ENCODE assay signal across 8 mouse cellular contexts in the genomic region with DNA sequence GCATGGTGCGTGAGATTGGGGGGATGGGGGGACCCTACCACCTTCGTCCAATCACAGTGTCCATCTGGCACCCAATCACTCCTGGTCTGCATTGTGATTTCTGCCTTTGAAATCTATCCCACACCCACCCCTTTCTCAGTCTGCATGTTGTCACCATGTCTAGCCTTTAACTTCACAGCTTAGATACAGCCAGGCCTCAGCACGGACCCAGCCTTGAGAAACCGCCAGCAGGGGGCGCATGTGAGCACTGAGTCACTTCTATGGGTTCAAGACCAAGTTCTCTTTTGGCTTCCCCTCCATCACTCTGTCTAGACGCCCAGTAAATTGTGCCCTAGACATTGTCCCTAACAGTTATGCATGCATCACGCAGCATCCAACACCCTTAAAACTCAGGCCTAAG. TPM values are rescaled to one million over a fixed set of nuclear protein-coding genes. Genes with fewer than 3 reads are reported as not detected.
DNase-seq lines count a peak whose midpoint lies in the region; ATAC-seq and TF ChIP-seq lines count a peak whose summit lies in the region.

No protein-coding gene starts in this region.

- H3K4me2 ChIP-seq in forebrain, embryonic 11.5 days (ENCODE audit: low read depth, low read length, severe bottlenecking) = no peak overlapping the region

- no peak overlapping the region for H3K4me3 ChIP-seq in ES-Bruce4 (ENCODE audit: low read depth, low read length)
- no peak overlapping the region for H3K4me3 ChIP-seq in bone marrow, adult 2 months (replicated peaks; ENCODE audit: control insufficient read depth, low read depth, low read length)
- no peak overlapping the region for H3K4me3 ChIP-seq in forebrain, embryonic 11.5 days (ENCODE audit: low read depth, low read length)
- no peak overlapping the region for H3K4me3 ChIP-seq in olfactory bulb, adult 2 months (ENCODE audit: insufficient read depth, low read depth, low read length)

- TF ChIP-seq POLR2A in ES-Bruce4 (IDR thresholded peaks at IDR 0.05; ENCODE audit: insufficient read depth, low read length) = no peak
- no peak for TF ChIP-seq POLR2A in bone marrow, adult 2 months (IDR thresholded peaks at IDR 0.05; ENCODE audit: borderline replicate concordance, control insufficient read depth, low read depth, low read length)
- no peak for TF ChIP-seq POLR2A in olfactory bulb, adult 2 months (IDR thresholded peaks at IDR 0.05; ENCODE audit: insufficient read depth, low read depth, low read length)

- H3K4me1 ChIP-seq in ES-Bruce4 (ENCODE audit: control insufficient read depth, insufficient read depth, low read length) = no peaks in the 10 kb centered on the region
- peaks cover 2% of the 10 kb centered on the region for H3K4me1 ChIP-seq in bone marrow, adult 2 months (ENCODE audit: control insufficient read depth, insufficient read depth, low read length)
- peaks cover 2% of the 10 kb centered on the region; the same call in 1 of the 2 replicates for H3K4me1 ChIP-seq in forebrain, embryonic 11.5 days (replicated peaks; ENCODE audit: control insufficient read depth, insufficient read depth, low read length)
- peaks cover 25% of the 10 kb centered on the region for H3K4me1 ChIP-seq in olfactory bulb, adult 2 months (ENCODE audit: control insufficient read depth, insufficient read depth, low read length)

- no peak for TF ChIP-seq EP300 in ES-Bruce4 (IDR thresholded peaks at IDR 0.05; ENCODE audit: insufficient read depth, low read depth, low read length)

- 32% methylated on average over 7 of the region's 7 CpGs for WGBS in bone marrow, adult 2 months
- WGBS in forebrain, embryonic 11.5 days = 40% methylated on average over 7 of the region's 7 CpGs
- 41% methylated on average over 7 of the region's 7 CpGs for WGBS in olfactory bulb, adult 2 months

- no peaks in the 10 kb centered on the region for H3K27me3 ChIP-seq in ES-Bruce4 (ENCODE audit: control insufficient read depth, insufficient read depth, low read length, poor library complexity, severe bottlenecking)
- H3K27me3 ChIP-seq in forebrain, embryonic 11.5 days (ENCODE audit: control insufficient read depth, insufficient read depth, low read length) = no peaks in the 10 kb centered on the region; the same call in 1 of the 2 replicates

- H3K27ac ChIP-seq in ES-Bruce4 (ENCODE audit: insufficient read depth, low read length) = no peak overlapping the region
- no peak overlapping the region for H3K27ac ChIP-seq in bone marrow, adult 2 months (ENCODE audit: control insufficient read depth, insufficient read depth, low read depth, low read length, poor library complexity)
- H3K27ac ChIP-seq in forebrain, embryonic 11.5 days (ENCODE audit: low read depth, low read length) = no peak overlapping the region
- H3K27ac ChIP-seq in olfactory bulb, adult 2 months (ENCODE audit: insufficient read depth, low read depth, low read length) = no peak overlapping the region

- TF ChIP-seq CTCF in ES-Bruce4 (IDR thresholded peaks at IDR 0.05; ENCODE audit: low read depth, low read length) = peak; percentile 83
- TF ChIP-seq CTCF in bone marrow, adult 2 months (IDR thresholded peaks at IDR 0.05; ENCODE audit: control insufficient read depth, insufficient read depth, low read length) = peak; percentile 83
- TF ChIP-seq CTCF in olfactory bulb, adult 2 months (IDR thresholded peaks at IDR 0.05; ENCODE audit: insufficient read depth, low read depth, low read length) = peak; percentile 80; the same call in 1 of the 2 replicates

- H3K9me3 ChIP-seq in ES-Bruce4 (replicated peaks; ENCODE audit: control insufficient read depth, insufficient read depth, low read length, poor library complexity, severe bottlenecking) = no peaks in the 10 kb centered on the region
- H3K9me3 ChIP-seq in forebrain, embryonic 11.5 days (ENCODE audit: control insufficient read depth, low read length) = no peaks in the 10 kb centered on the region

- peak; percentile 58 to 77 for DNase-seq in layer of hippocampus, postnatal 25 days (ENCODE audit: extremely low spot score in 1 of 2, low spot score in 1 of 2)
- no peak for DNase-seq in layer of hippocampus, adult 9-10 months (ENCODE audit: low spot score)
- peak; percentile 86 for DNase-seq in forebrain, embryonic 11.5 days (ENCODE audit: low spot score)
- DNase-seq in kidney, postnatal 4 days = peak; percentile 85 to 86
- DNase-seq in Muller cell, postnatal 12 days (ENCODE audit: inconsistent ontology term) = no peak

- H3K9ac ChIP-seq in ES-Bruce4 (ENCODE audit: low read depth, poor library complexity, severe bottlenecking) = no peak overlapping the region
- no peak overlapping the region for H3K9ac ChIP-seq in forebrain, embryonic 11.5 days (ENCODE audit: low read length)

- H3K36me3 ChIP-seq in ES-Bruce4 (ENCODE audit: control insufficient read depth, insufficient read depth, low read length, poor library complexity, severe bottlenecking) = no peaks in the 10 kb centered on the region
- no peaks in the 10 kb centered on the region; the same call in 1 of the 2 replicates for H3K36me3 ChIP-seq in forebrain, embryonic 11.5 days (ENCODE audit: control insufficient read depth, insufficient read depth, low read length)

- no peak for ATAC-seq in forebrain, embryonic 11.5 days (replicated peaks; ENCODE audit: low FRiP score)

RNA-seq across cellular contexts. Expression of gene Sema6b, which starts 8.3 kb away (rescaled TPM):
- 100 to 1,000 TPM; 141 to 143 TPM for total RNA-seq in layer of hippocampus, postnatal 25 days (2021)
- polyA plus RNA-seq in ES-Bruce4 (2011; ENCODE audit: insufficient read depth, insufficient read length, low read depth, missing spikeins) = 2.1 and 2.5 TPM in 2 replicates
- 3.2 and 3.9 TPM in 2 replicates for polyA plus RNA-seq in bone marrow, adult 2 months (2011; ENCODE audit: insufficient read depth, insufficient read length, low replicate concordance, missing spikeins)
- 1.4 and 2.5 TPM in 2 replicates for polyA plus RNA-seq in forebrain, embryonic 11.5 days (2014; fragmentation: Nextera tagmentation; extraction: Ambion mirVana)
- polyA plus RNA-seq in olfactory bulb, adult 2 months (2012; ENCODE audit: insufficient read depth, insufficient read length, low replicate concordance, missing spikeins) = not detected in 2 replicates

RNA-seq across cellular contexts. Expression of gene Lrg1, which starts 10.0 kb away (rescaled TPM):
- total RNA-seq in layer of hippocampus, postnatal 25 days (2021) = 1 to 10 TPM; 1.1 to 1.4 TPM
- polyA plus RNA-seq in ES-Bruce4 (2011; ENCODE audit: insufficient read depth, insufficient read length, low read depth, missing spikeins) = not detected in 2 replicates
- polyA plus RNA-seq in bone marrow, adult 2 months (2011; ENCODE audit: insufficient read depth, insufficient read length, low replicate concordance, missing spikeins) = 22.7 and 50.0 TPM in 2 replicates
- 0.17 and 0.51 TPM in 2 replicates for polyA plus RNA-seq in forebrain, embryonic 11.5 days (2014; fragmentation: Nextera tagmentation; extraction: Ambion mirVana)
- not detected in 2 replicates for polyA plus RNA-seq in olfactory bulb, adult 2 months (2012; ENCODE audit: insufficient read depth, insufficient read length, low replicate concordance, missing spikeins)

RNA-seq across cellular contexts. Expression of gene Plin5, which starts 14.4 kb away (rescaled TPM):
- total RNA-seq in layer of hippocampus, postnatal 25 days (2021) = under 1 TPM; 0.30 to 0.85 TPM
- polyA plus RNA-seq in ES-Bruce4 (2011; ENCODE audit: insufficient read depth, insufficient read length, low read depth, missing spikeins) = 0.90 and 1.0 TPM in 2 replicates
- not detected in 2 replicates for polyA plus RNA-seq in bone marrow, adult 2 months (2011; ENCODE audit: insufficient read depth, insufficient read length, low replicate concordance, missing spikeins)
- 0.21 TPM in 1 of 2 replicates, not detected in the other for polyA plus RNA-seq in forebrain, embryonic 11.5 days (2014; fragmentation: Nextera tagmentation; extraction: Ambion mirVana)
- not detected in 2 replicates for polyA plus RNA-seq in olfactory bulb, adult 2 months (2012; ENCODE audit: insufficient read depth, insufficient read length, low replicate concordance, missing spikeins)

RNA-seq across cellular contexts. Expression of gene Plin4, which starts 22.2 kb away (rescaled TPM):
- total RNA-seq in layer of hippocampus, postnatal 25 days (2021) = 1 to 10 TPM in 1 of 2 experiments, under 1 TPM in 1; 0.68 to 2.4 TPM
- polyA plus RNA-seq in ES-Bruce4 (2011; ENCODE audit: insufficient read depth, insufficient read length, low read depth, missing spikeins) = 0.21 and 0.35 TPM in 2 replicates
- 0.52 and 3.4 TPM in 2 replicates for polyA plus RNA-seq in bone marrow, adult 2 months (2011; ENCODE audit: insufficient read depth, insufficient read length, low replicate concordance, missing spikeins)
- 0.07 TPM in 2 replicates for polyA plus RNA-seq in forebrain, embryonic 11.5 days (2014; fragmentation: Nextera tagmentation; extraction: Ambion mirVana)
- polyA plus RNA-seq in olfactory bulb, adult 2 months (2012; ENCODE audit: insufficient read depth, insufficient read length, low replicate concordance, missing spikeins) = not detected in 2 replicates

RNA-seq across cellular contexts. Expression of gene Tnfaip8l1, which starts 30.5 kb away (rescaled TPM):
- 1 to 10 TPM; 5.4 to 6.6 TPM for total RNA-seq in layer of hippocampus, postnatal 25 days (2021)
- polyA plus RNA-seq in ES-Bruce4 (2011; ENCODE audit: insufficient read depth, insufficient read length, low read depth, missing spikeins) = 1.8 and 2.5 TPM in 2 replicates
- polyA plus RNA-seq in bone marrow, adult 2 months (2011; ENCODE audit: insufficient read depth, insufficient read length, low replicate concordance, missing spikeins) = 0.63 and 1.7 TPM in 2 replicates
- 7.7 and 8.4 TPM in 2 replicates for polyA plus RNA-seq in forebrain, embryonic 11.5 days (2014; fragmentation: Nextera tagmentation; extraction: Ambion mirVana)
- not detected in 2 replicates for polyA plus RNA-seq in olfactory bulb, adult 2 months (2012; ENCODE audit: insufficient read depth, insufficient read length, low replicate concordance, missing spikeins)

Comparison
In these comparisons a context has a peak if more than half of its experiments do, and no peak if none do; other contexts are left out.
1. DNase-seq: peak in layer of hippocampus, postnatal 25 days (2 of 2), forebrain, embryonic 11.5 days (single experiment) and kidney, postnatal 4 days (2 of 2); none in layer of hippocampus, adult 9-10 months (single experiment) and Muller cell, postnatal 12 days (single experiment).
2. RNA of gene Lrg1, which starts 10.0 kb away (polyA plus RNA-seq): 22.7 to 50.0 TPM in bone marrow, adult 2 months; 0.17 to 0.51 TPM in forebrain, embryonic 11.5 days, not detected in ES-Bruce4 and not detected in olfactory bulb, adult 2 months; every median in the first group is over 10 times any median in the second.
3. Peak in every context shown above with its lines, with median percentiles within 50 percentile points of each other: CTCF ChIP-seq.